Comparison of ENCODE assay signal across 17 mouse cellular contexts in genomic region chr6:126245986-126246385, GRCm38 (mm10).
DNase-seq lines count a peak whose midpoint lies in the region; ATAC-seq and TF ChIP-seq lines count a peak whose summit lies in the region.
"Had no signal": no experiment of that assay in that cellular context is flagged by ENCODE, and none has a peak within 500 bp of the region (broad histone marks: within the 10 kb centered on the region; RNA-seq: fewer than 3 reads in every experiment).

No protein-coding gene starts in this region.

- in situ Hi-C loops in Patski (cut with MboI; ENCODE audit: low pct_unique_long_range_greater_than_20kb): no loop called here

- POLR2A ChIA-PET in Patski (lab: Charles Lee): no interaction called here

- peak; percentile 28 for DNase-seq in Patski (ENCODE audit: low read depth, low spot score)
- DNase-seq in kidney, adult 9 months: peak; percentile 62
- DNase-seq in kidney, postnatal 10 days: peak; percentile 16
- peak; percentile 7 to 24 for DNase-seq in kidney, postnatal 4 days
- DNase-seq in spleen, postnatal 4 days (ENCODE audit: low spot score in 2 of 2): no peak
- DNase-seq in urinary bladder, postnatal 25 days (ENCODE audit: low spot score): no peak
- no peak for DNase-seq in B cell, adult 2 months
- DNase-seq: adrenal gland, adult 8-10 months; cerebellum, adult 11 months; cerebellum, adult 8-10 months; gastrocnemius, postnatal 36 days; heart, adult 11 months; heart, postnatal 10 days; heart, postnatal 4 days had no signal

- CTCF ChIA-PET in Patski (lab: Charles Lee): no interaction called here

- TF ChIP-seq CTCF in Patski (IDR thresholded peaks at IDR 0.05): no peak

- ATAC-seq in Patski: peak; percentile 39
- ATAC-seq: forebrain, embryonic 15.5 days had no signal

- no peaks in the 10 kb centered on the region for H3K27me3 ChIP-seq in Patski
- H3K27me3 ChIP-seq: embryonic facial prominence, embryonic 12.5 days; forebrain, embryonic 15.5 days; hindbrain, embryonic 12.5 days had no signal

Comparison
In these comparisons a context has a peak if more than half of its experiments do, and no peak if none do; other contexts are left out.
1. DNase-seq: peak in Patski (single experiment), kidney, adult 9 months (single experiment), kidney, postnatal 10 days (single experiment) and kidney, postnatal 4 days (2 of 2); none in spleen, postnatal 4 days (0 of 2), urinary bladder, postnatal 25 days (single experiment) and B cell, adult 2 months (0 of 2).